Mouse (Mus musculus) embryonic fibroblast, embryonic 13.5 days (primary cell): ENCODE data around the gene Rnf144b. TPM values are rescaled to one million over a fixed set of nuclear protein-coding genes. Genes with fewer than 3 reads are reported as not detected.

Source experiments
- H3K27ac ChIP-seq: 2 replicates; pipeline ENCODE4 v1.5.1; 2012; ENCODE audit warnings: low read length, control low read depth, inconsistent platforms; ENCODE audit not compliant: insufficient read depth
- H3K4me1 ChIP-seq: 2 replicates; pipeline ENCODE4 v1.6.1; 2011; ENCODE audit warnings: low read length; ENCODE audit not compliant: control insufficient read depth, insufficient read depth
- H3K4me3 ChIP-seq: 2 replicates; pipeline ENCODE4 v1.5.1; 2011; ENCODE audit warnings: mild to moderate bottlenecking, control low read depth, low read length; ENCODE audit not compliant: insufficient read depth
- CTCF ChIP-seq: IDR thresholded peaks from 2 replicates; pipeline ENCODE4 v1.5.1; 2011; ENCODE audit warnings: mild to moderate bottlenecking, control low read depth, low read length, moderate library complexity, borderline replicate concordance; ENCODE audit not compliant: insufficient read depth
- POLR2A ChIP-seq: IDR thresholded peaks from 2 replicates; pipeline ENCODE4 v1.6.1; 2011; ENCODE audit warnings: low read depth, mild to moderate bottlenecking, control low read depth, low read length, moderate library complexity
- polyA plus RNA-seq: library from polyadenylated mRNA; stranded (reverse); fragments of >200 nt; gene quantifications from 2 replicates; pipeline ENCODE4 v1.2.4, GENCODE M21; 2011; ENCODE audit warnings: low read depth; ENCODE audit not compliant: missing spikeins, insufficient read length

The Rnf144b gene
- polyA plus RNA-seq, 1 experiment: 1.5 TPM

DNA sequence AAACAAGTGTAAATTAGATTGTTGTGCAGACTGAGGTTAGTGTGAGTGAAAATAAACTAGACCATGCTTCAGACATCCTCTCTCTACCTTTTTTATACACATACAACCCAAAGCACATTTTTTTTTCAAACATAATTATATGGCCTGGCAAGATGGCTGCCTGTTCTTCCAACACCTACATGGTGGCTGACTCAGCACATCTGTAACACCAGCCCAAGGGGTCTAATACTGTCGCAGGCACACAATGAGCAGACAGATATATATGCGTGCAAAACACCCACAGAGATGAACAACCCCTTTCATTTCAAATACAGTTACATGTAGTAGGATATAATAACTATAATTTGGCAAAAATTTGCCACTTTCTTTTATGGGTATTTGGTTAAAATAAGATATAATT is 21.9 kb upstream of the Rnf144b start:
- TF ChIP-seq CTCF (no peak), POLR2A (no peak)
- no peak overlapping the region for H3K27ac ChIP-seq
- no peak overlapping the region for H3K4me3 ChIP-seq
- peaks cover 2% of the 10 kb centered on the region; the same call in 1 of the 2 replicates for H3K4me1 ChIP-seq

DNA sequence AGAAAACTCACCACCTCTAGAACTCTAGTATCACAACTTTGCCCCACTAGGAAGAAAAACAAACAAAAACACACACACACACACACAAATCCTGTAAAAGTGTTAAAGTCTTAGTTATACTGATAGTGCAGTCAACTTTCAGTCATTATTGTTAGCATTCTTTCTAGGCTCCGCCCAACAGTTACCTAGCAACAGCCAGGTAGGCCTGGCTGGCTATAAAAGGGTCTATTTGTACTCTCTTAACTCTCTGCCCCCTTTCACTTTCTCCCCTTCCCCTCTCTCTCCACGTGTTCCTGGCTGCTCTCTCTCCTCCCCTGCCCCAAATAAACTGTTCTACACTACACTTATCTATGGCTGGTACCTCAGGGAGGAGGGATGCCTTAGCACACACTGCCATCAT is 18.3 kb upstream of the Rnf144b start:
- Histone ChIP-seq H3K27ac (no peak overlapping the region), H3K4me1 (peaks cover 2% of the 10 kb centered on the region; the same call in 1 of the 2 replicates), H3K4me3 (peak overlapping the region; percentile 25)
- TF ChIP-seq POLR2A: no peak
- no peak for TF ChIP-seq CTCF

DNA sequence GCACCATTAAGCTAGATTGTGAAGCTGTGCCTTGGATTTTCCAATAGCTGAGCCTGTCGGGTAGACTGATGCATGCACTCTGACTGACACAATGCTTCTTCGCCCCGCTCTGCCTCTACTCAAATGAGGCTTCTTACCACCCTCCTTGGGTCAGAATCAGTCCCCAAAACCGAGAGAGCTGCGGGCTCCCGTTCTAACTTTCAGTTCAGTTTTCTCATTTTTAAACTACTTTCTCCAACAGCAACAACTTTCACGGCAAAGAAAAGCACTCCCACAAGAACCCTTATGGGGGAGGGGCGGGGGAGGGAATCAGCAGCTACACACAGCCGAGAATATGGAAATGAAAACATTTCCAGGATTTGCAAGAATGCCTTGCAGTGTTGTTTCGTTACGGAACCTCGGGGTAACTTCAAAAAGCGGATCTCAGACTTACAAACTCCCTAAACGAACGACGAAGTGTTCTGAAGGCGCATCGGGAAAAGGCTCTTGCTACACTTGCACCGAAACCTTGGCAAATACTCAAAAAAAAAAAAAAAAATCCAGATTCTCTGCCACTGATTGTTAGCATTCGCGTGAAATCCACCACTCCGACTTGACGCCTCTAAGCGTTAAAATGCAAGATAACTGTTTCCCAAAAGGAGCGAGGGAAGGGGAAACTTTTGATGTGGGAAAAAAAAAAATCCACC is 17.5 kb upstream of the Rnf144b start:
- H3K27ac ChIP-seq: peak overlapping the region; percentile 82
- peak overlapping the region; percentile 96 for H3K4me3 ChIP-seq
- TF ChIP-seq POLR2A (0 out of 2 replicates have a peak, but pooled peaks have one; percentile 20), CTCF (no peak)
- peaks cover 2% of the 10 kb centered on the region; the same call in 1 of the 2 replicates for H3K4me1 ChIP-seq

DNA sequence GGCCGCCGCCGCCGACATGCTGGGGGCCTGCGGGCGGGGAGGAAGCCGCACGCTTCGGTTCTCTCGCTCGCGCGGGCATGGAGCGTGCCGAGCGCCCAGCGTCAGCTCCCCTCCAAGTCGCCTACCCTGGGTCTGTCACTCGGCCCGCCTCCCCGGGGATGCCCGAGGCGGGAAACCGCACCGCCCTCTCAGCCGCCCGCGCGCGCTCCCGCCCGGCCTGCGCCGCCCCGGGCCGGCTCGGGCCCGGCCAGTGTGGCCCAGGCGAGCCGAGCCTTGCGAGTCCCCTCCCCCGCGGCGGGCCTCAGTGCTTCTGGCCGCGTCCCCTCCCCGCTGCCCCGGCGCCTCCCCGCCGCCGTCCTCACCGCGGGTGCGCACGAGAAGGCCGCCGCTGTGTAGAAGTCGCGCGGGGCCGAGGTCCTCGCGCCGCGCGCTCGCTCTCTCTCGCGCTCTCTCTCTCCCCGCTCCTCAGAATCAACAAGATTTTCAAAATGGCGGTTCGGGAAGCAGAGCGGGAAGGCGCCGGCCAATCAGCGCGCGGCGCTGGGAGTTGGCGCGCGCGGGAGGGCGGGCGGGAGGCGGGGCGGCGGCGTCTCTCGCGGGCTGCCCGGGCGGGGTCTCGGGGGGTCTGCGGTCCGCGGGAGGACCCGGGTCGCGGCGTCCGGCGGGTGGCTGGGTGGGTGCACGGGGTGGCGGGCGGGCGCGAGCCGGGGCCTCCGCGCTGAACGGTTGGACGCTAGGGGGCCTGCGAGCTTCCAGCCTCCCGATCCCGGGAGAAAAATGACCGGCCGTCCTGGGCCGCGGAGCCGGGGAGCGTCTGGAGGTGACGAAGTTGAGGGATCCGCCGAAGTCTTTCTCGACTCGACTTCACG is 16.5 kb upstream of the Rnf144b start, which contains the start of gene Dek:
Gene Dek (minus strand): TSS at position 491 of the 869 bp plus-strand sequence.
- peaks cover 2% of the 10 kb centered on the region; the same call in 1 of the 2 replicates for H3K4me1 ChIP-seq
- peak within 1 kb of the TSS; percentile 82 for H3K27ac ChIP-seq
- TF ChIP-seq POLR2A (peak; percentile 42; the same call in 1 of the 2 replicates), CTCF (no peak)
- peak within 1 kb of the TSS; percentile 96 for H3K4me3 ChIP-seq

DNA sequence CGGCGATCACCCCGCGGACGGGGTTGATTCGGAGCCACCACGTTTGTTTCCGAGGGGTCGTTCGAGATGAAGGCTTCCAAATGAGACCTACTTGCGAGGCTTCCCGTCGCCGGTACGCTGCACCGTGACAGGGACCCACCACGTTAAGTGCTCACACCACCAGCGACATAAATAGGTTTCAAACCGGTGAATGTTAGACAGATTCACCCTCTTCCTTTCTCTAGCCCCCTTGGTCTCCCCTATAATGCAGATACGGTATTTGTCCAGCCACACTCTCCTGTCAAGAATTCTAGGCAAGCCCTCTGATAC is 15.9 kb upstream of the Rnf144b start:
- peak overlapping the region; percentile 59 for H3K4me3 ChIP-seq
- TF ChIP-seq POLR2A (no peak), CTCF (no peak)
- H3K27ac ChIP-seq: peak overlapping the region; percentile 35
- peaks cover 2% of the 10 kb centered on the region; the same call in 1 of the 2 replicates for H3K4me1 ChIP-seq

DNA sequence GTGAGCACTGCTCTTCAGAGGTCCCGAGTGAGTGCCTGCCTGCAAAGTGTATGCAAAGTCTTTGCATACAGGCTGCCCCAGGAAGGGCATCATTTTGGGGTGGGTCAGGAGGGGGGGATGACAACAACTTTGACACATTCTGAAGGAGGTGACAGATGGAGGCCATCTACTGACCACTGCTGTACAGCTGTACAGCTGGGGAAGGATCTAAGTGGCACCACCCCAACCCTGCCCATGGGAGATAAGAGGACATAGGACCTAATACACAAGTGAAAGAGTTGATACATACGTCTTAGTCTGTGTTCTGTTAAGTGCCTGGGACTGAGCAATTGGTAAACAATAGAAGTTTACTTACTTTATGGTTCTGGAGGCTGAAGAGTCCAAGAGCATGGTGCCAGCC is 13.2 kb upstream of the Rnf144b start:
- Histone ChIP-seq H3K27ac (no peak overlapping the region), H3K4me1 (no peaks in the 10 kb centered on the region), H3K4me3 (no peak overlapping the region)
- TF ChIP-seq POLR2A: no peak
- TF ChIP-seq CTCF: no peak

DNA sequence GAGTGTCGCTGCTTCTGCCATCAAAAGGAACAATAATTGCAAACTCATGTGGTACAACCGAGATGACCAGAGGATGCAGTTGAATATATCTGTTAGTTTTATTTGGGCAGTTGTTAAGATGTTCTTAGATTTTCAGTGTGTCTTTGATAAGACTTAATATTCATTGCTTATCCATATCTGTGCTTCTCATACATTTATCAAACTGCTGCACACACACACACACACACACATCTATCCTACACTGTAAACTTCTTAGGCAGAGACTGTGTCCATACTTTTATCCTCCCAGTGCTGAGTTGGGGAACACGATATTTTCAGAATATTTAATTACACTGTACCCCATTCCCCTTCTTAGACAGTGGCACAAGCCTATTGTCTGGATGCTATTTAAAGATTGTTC is 11.3 kb upstream of the Rnf144b start:
- TF ChIP-seq POLR2A (no peak), CTCF (no peak)
- Histone ChIP-seq H3K27ac (no peak overlapping the region), H3K4me3 (no peak overlapping the region), H3K4me1 (no peaks in the 10 kb centered on the region)

DNA sequence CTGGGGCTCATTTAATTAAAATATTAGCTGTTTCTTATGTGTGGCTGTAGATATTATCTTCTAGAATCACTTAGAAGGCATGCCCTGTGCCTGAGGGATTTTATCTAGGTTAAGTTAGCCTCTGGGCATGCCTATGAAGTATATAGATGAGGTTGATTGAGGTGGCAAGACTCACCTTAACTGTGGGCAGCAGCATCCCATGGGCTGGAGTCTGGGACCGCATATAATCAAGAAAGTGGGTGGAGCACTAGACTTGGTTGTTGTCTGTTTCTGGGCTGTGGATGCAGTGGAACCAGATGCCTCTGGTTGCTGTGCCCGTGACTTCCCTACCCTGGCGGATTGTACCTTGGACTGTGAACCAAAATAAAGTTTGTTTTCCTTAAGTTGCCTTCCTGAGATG is 10.4 kb upstream of the Rnf144b start:
- no peak overlapping the region for H3K4me3 ChIP-seq
- H3K27ac ChIP-seq: no peak overlapping the region
- no peaks in the 10 kb centered on the region for H3K4me1 ChIP-seq
- TF ChIP-seq CTCF (no peak), POLR2A (no peak)

DNA sequence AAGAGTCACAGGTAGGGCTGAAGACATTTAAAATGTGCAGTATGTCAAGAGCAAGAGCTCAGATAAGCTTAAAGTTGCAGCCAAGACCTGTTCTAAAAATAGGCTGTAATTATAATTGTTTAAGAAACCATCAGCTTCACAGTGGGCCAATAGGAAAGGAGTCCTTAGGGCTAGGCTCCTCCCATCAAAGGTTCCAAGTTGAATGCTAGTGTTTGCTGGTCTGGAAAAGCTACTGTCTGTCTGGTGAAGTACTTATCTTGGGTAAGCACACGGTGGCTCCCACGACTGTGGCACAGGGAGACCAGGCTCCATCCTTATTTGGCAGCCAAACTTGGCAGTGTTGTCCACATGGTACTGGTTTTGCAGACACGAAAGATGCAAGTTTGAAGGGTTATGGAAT is 9.5 kb upstream of the Rnf144b start:
- TF ChIP-seq CTCF (no peak), POLR2A (no peak)
- Histone ChIP-seq H3K4me3 (no peak overlapping the region), H3K27ac (no peak overlapping the region), H3K4me1 (no peaks in the 10 kb centered on the region)

DNA sequence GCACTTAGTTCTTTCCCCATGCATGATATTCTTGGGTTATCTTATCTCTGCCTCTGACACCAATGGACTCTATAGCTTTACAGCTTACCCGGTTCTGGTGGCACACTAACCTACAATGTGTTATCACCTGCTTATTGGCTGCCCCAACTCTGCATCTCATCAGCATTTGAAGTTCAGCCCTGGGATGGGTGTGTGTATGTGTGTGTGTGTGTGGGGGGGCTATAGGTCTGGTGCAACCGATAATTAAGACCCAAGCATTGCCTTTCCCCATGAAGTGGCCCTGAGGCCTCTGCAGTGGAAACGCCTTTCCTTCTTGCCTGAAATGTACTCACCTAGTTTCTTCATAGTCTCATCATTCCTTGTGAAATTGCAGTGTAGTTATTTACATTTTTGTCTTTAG is 6.5 kb upstream of the Rnf144b start:
- TF ChIP-seq POLR2A (no peak), CTCF (no peak)
- no peak overlapping the region for H3K27ac ChIP-seq
- no peak overlapping the region for H3K4me3 ChIP-seq
- H3K4me1 ChIP-seq: no peaks in the 10 kb centered on the region
